Mouse (Mus musculus): ENCODE measurements at regions not wholly inside any gene's neighbourhood (a gene's known extent, or its start where the extent isn't known, plus 50 kb on each side); places are given as distances from the start of the nearest gene placed in this dataset.

DNA sequence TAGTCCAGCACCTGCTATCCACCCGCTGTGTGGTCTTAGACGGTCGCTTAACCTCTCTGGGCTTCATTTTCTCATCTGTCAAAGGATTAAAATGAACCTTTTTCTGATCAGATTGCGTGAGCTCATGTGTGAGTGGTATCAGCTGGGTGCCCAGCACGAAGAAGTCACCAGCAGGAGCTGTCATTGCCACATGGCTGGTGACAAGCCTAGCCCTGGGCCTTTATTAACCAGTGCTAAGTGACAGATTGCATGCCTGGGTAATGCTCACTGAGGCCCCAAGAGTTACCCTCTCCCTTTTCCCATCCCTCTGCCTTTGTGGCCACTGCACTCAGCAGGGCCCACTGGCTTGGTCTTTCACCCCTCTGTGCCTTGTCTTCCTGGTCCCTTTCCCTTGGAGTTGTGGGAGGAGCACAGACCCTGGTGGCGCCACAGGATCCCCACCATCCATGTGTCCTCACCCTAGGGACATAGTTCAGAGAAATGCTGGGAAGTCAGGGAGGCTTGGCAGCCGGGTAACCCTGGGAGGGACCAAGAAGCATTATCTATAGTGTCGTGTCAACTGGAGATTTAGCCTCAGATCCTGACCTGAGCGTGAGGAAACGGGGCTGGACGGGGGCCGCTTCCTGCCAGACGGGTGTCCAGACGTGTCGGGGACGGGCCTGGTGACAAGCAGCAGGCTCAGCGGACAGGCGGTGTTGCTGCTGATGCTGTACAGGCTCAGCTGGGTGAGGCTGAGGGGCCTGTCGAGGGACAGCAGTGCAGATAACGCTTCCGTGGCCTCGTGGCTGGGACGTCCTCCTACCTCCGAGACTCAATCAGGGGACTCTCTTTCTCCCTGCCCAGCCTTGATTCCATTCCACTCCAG is 132.6 kb upstream of the Gsc start:
- Histone ChIP-seq H3K9ac (no peak overlapping the region), H3K4me1 (0 out of 2 replicates have a peak, but pooled peaks cover 5% of the 10 kb centered on the region), H3K27ac (no peak overlapping the region), H3K9me3 (no peaks in the 10 kb centered on the region), H3K4me2 (replicated peaks) (no peak overlapping the region), H3K36me3 (no peaks in the 10 kb centered on the region), H3K4me3 (no peak overlapping the region), H3K27me3 (replicated peaks) (no peaks in the 10 kb centered on the region)
- 75% methylated on average over 24 of the region's 24 CpGs for WGBS
- ATAC-seq (ENCODE audit: low FRiP score, low read depth), result no peak

GRCm38 (mm10) chr12:104598056-104598455 is 124.9 kb upstream of the Gsc start:
- H3K27me3 ChIP-seq (replicated peaks), result no peaks in the 10 kb centered on the region
- 79% methylated on average over 2 of the region's 2 CpGs for WGBS
- H3K4me2 ChIP-seq (replicated peaks), result no peak overlapping the region
- no peak overlapping the region for H3K9ac ChIP-seq
- no peaks in the 10 kb centered on the region for H3K9me3 ChIP-seq
- no peak overlapping the region for H3K4me3 ChIP-seq
- no peak overlapping the region for H3K27ac ChIP-seq
- H3K4me1 ChIP-seq, result peaks cover 8% of the 10 kb centered on the region
- no peaks in the 10 kb centered on the region for H3K36me3 ChIP-seq
- ATAC-seq (ENCODE audit: low FRiP score, low read depth), result no peak

DNA sequence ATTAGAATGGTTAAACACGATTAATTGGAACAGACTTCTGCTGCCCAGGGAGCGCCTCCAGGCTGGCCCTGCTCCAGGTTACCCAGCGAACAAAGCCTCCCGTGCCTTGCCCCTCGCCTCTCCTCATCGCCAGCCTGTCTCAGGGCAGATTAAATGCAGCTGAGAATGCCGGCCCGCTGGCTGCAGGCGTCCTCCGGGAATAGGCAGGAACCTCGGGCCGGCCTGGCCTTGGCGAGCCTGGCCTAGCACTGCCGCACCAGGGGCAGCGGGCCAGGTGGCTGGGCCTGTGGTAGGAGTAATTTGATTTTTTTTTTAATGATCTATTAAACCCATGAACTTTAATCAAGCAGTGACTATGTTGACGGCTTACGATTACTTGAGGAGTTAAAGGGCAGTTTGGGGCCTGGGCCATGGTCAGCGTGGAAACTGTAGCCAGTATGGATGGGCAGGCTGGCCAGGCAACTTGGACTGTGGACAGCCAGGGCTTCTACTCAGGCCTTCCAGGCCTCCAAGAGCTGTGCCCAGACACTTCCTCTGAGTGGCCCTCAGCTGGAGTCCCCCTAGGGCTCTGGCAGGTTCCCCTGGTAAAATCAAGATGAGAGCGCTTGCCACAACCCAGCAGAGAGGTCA is 120.5 kb upstream of the Gsc start:
- no peaks in the 10 kb centered on the region for H3K9me3 ChIP-seq
- no peaks in the 10 kb centered on the region for H3K27me3 ChIP-seq (replicated peaks)
- H3K27ac ChIP-seq, result no peak overlapping the region; the same call in 1 of the 2 replicates
- peak; percentile 82 for ATAC-seq (ENCODE audit: low FRiP score, low read depth)
- peak overlapping the region; percentile 45 for H3K4me2 ChIP-seq (replicated peaks)
- H3K4me3 ChIP-seq, result no peak overlapping the region
- H3K36me3 ChIP-seq, result no peaks in the 10 kb centered on the region
- 28% methylated on average over 19 of the region's 19 CpGs for WGBS
- H3K9ac ChIP-seq, result no peak overlapping the region
- H3K4me1 ChIP-seq, result peaks cover 12% of the 10 kb centered on the region

DNA sequence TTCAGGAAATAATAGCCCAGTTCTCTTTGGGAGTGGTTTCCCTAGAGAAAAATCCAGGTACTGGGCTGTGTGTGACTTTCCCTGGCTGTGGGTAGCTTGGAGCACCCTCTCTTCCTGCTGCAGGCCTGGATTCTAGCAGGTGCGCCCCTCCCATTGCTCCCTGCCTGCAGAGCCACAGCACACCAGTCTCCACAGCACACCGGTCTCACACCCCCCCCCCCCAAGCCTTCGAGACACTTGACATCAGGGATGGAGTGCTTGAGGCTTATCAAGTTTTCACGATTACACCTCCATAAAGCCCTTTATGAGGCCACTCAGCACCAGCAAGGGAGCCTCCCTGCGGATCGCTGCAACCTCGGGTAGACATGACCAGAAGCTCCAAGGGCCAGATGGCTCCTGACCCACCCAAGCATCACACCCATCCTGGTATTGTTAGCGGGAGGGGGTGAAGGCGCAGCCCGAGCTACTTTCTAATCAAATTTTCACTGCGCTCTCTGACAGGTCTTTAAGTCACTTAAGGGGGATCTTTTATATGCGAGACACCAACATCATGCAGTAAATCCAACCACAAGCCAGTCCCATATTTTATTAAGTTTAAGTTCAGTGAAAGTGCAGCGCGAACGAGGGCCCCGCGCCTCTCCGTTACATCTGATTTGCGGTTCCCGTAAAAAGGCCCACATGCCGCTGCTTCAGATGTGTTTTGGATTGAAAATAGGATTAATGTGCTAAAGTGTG is 119.8 kb upstream of the Gsc start:
- 33% methylated on average over 21 of the region's 21 CpGs for WGBS

DNA sequence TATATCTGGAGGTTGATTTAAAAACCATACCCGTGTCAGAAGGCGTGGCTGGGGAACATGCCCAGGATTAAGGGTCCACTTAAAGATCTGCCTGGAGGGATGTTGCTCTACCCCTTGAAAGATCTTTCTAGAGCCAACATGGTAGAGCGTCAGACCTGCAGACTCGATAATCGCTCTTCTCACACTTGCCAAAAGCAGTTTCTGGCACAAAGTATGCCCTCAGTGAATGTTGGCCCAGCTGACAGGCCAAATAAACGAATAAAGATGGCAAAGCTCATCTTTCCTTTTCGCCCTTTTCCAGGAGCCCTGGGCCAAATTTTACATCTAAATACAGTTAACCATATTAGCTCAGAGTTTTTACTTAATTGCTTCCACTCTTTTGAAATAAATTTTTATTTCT is 118.4 kb upstream of the Gsc start:
- H3K27ac ChIP-seq, result no peak overlapping the region
- no peak overlapping the region for H3K4me2 ChIP-seq (replicated peaks)
- H3K9ac ChIP-seq, result no peak overlapping the region
- no peaks in the 10 kb centered on the region for H3K9me3 ChIP-seq
- H3K36me3 ChIP-seq, result no peaks in the 10 kb centered on the region
- 89% methylated on average over 7 of the region's 7 CpGs for WGBS
- H3K4me1 ChIP-seq, result peaks cover 12% of the 10 kb centered on the region
- no peak for ATAC-seq (ENCODE audit: low FRiP score, low read depth)
- no peaks in the 10 kb centered on the region for H3K27me3 ChIP-seq (replicated peaks)
- no peak overlapping the region for H3K4me3 ChIP-seq

More for the DNA sequence above, 119.8 kb upstream of the Gsc start:
- H3K9ac ChIP-seq, result no peak overlapping the region
- no peak overlapping the region for H3K4me3 ChIP-seq
- H3K4me1 ChIP-seq, result peaks cover 12% of the 10 kb centered on the region
- no peaks in the 10 kb centered on the region for H3K9me3 ChIP-seq
- H3K27me3 ChIP-seq (replicated peaks), result no peaks in the 10 kb centered on the region
- ATAC-seq (ENCODE audit: low FRiP score, low read depth), result peak; percentile 55
- no peak overlapping the region for H3K27ac ChIP-seq
- H3K36me3 ChIP-seq, result no peaks in the 10 kb centered on the region
- H3K4me2 ChIP-seq (replicated peaks), result peak overlapping the region; percentile 45

DNA sequence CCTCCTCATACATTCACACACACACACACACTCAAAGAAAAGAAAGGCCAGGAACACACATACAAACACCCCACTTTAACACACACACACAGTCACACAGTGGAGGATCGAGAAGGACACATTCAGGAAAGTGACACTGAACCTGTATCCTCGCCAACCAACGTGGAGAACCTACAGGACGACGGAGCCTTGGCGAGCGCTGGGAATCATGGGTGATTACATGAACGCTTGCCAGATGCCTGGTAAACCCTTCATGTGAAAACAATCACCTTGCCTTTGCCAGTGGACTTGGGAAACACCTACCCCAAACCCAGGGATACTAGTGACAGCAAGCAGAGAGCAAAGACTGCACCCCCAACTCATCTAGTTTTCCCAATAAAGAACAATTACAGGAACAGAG is 117.2 kb upstream of the Gsc start:
- Histone ChIP-seq H3K36me3 (no peaks in the 10 kb centered on the region), H3K4me1 (peaks cover 12% of the 10 kb centered on the region), H3K27me3 (replicated peaks) (no peaks in the 10 kb centered on the region), H3K4me2 (replicated peaks) (no peak overlapping the region), H3K9me3 (no peaks in the 10 kb centered on the region), H3K27ac (no peak overlapping the region), H3K4me3 (no peak overlapping the region), H3K9ac (no peak overlapping the region)
- no peak for ATAC-seq (ENCODE audit: low FRiP score, low read depth)
- WGBS, result 92% methylated on average over 8 of the region's 8 CpGs

- Histone ChIP-seq H3K27me3 (replicated peaks) (no peaks in the 10 kb centered on the region), H3K9me3 (no peaks in the 10 kb centered on the region), H3K27ac (no peak overlapping the region), H3K36me3 (no peaks in the 10 kb centered on the region), H3K4me1 (no peaks in the 10 kb centered on the region; the same call in 1 of the 2 replicates), H3K4me2 (replicated peaks) (no peak overlapping the region), H3K9ac (no peak overlapping the region), H3K4me3 (no peak overlapping the region)
- no peak for ATAC-seq (ENCODE audit: low FRiP score, low read depth)
- WGBS, result 67% methylated on average over 9 of the region's 9 CpGs
Observed at GRCm38 (mm10) chr12:104584408-104584807, 111.3 kb upstream of the Gsc start.

- H3K9me3 ChIP-seq, result no peaks in the 10 kb centered on the region
- no peak overlapping the region for H3K4me2 ChIP-seq (replicated peaks)
- no peak overlapping the region for H3K27ac ChIP-seq
- no peak for ATAC-seq (ENCODE audit: low FRiP score, low read depth)
- WGBS, result 71% methylated on average over 7 of the region's 7 CpGs
- no peak overlapping the region for H3K4me3 ChIP-seq
- no peaks in the 10 kb centered on the region for H3K27me3 ChIP-seq (replicated peaks)
- no peaks in the 10 kb centered on the region for H3K4me1 ChIP-seq
- no peaks in the 10 kb centered on the region for H3K36me3 ChIP-seq
- H3K9ac ChIP-seq, result no peak overlapping the region
Observed at GRCm38 (mm10) chr12:104580796-104581195, 107.7 kb upstream of the Gsc start.

DNA sequence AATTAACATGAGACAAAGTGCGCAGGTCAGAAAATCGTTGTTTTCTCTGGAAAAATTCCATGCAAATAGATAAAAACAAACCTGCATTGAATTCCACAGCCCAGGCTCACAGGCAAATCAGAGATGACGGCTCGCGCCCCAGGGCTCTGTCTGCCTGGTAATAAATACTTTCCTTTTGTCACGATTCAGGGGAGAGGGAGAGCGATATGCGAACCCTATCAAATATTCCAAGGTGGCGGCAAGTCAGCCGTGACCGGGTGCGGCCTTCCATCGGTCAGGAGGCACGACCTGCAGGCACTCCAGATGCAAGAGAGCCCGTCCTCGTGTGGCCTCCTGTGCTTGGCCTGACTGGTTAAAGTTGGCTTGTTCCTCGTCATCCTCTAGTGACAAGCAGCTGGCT is 94.5 kb upstream of the Gsc start:
- WGBS, result 72% methylated on average over 17 of the region's 17 CpGs
- Histone ChIP-seq H3K4me3 (no peak overlapping the region), H3K36me3 (no peaks in the 10 kb centered on the region), H3K27me3 (replicated peaks) (no peaks in the 10 kb centered on the region), H3K4me1 (no peaks in the 10 kb centered on the region), H3K4me2 (replicated peaks) (no peak overlapping the region), H3K9me3 (no peaks in the 10 kb centered on the region), H3K9ac (no peak overlapping the region), H3K27ac (no peak overlapping the region)
- no peak for ATAC-seq (ENCODE audit: low FRiP score, low read depth)

GRCm38 (mm10) chr12:104562961-104563360 is 89.8 kb upstream of the Gsc start:
- 81% methylated on average over 5 of the region's 5 CpGs for WGBS
- H3K9me3 ChIP-seq, result no peaks in the 10 kb centered on the region

GRCm38 (mm10) chr12:104560934-104561565 is 87.9 kb upstream of the Gsc start:
- no peaks in the 10 kb centered on the region for H3K27me3 ChIP-seq (replicated peaks)
- H3K36me3 ChIP-seq, result no peaks in the 10 kb centered on the region
- H3K27ac ChIP-seq, result no peak overlapping the region
- H3K4me2 ChIP-seq (replicated peaks), result no peak overlapping the region
- no peaks in the 10 kb centered on the region for H3K9me3 ChIP-seq
- H3K4me3 ChIP-seq, result no peak overlapping the region
- no peaks in the 10 kb centered on the region for H3K4me1 ChIP-seq
- 65% methylated on average over 14 of the region's 14 CpGs for WGBS
- ATAC-seq (ENCODE audit: low FRiP score, low read depth), result no peak
- no peak overlapping the region for H3K9ac ChIP-seq

More at GRCm38 (mm10) chr12:104562961-104563360, 89.8 kb upstream of the Gsc start:
- ATAC-seq (ENCODE audit: low FRiP score, low read depth), result no peak
- no peaks in the 10 kb centered on the region for H3K36me3 ChIP-seq
- no peak overlapping the region for H3K9ac ChIP-seq
- H3K4me3 ChIP-seq, result no peak overlapping the region
- H3K27me3 ChIP-seq (replicated peaks), result no peaks in the 10 kb centered on the region
- no peak overlapping the region for H3K27ac ChIP-seq
- no peak overlapping the region for H3K4me2 ChIP-seq (replicated peaks)
- H3K4me1 ChIP-seq, result no peaks in the 10 kb centered on the region

DNA sequence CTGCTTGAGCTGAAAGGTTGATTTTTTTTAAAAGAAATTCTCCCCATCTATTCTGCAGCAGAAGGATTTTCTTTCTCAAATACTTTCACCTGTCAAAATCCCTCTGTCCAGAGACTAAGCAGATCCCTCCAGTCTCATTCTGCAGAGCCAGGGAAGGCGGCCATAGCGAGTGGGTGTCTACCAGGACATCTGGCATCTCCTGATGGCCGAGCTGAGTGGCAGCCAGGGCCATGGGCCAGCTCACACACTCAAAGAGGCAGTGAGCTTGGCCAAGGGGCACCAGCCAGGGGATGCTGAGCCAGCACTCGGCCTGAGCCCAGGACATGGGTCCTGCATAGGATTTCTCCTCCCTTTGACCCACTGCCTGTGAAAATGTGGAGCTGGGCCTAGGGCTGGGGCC is 84.6 kb upstream of the Gsc start:
- Histone ChIP-seq H3K36me3 (no peaks in the 10 kb centered on the region), H3K4me1 (no peaks in the 10 kb centered on the region), H3K9me3 (no peaks in the 10 kb centered on the region), H3K9ac (no peak overlapping the region), H3K27me3 (replicated peaks) (no peaks in the 10 kb centered on the region), H3K27ac (no peak overlapping the region), H3K4me3 (no peak overlapping the region), H3K4me2 (replicated peaks) (no peak overlapping the region)
- 75% methylated on average over 4 of the region's 4 CpGs for WGBS
- ATAC-seq (ENCODE audit: low FRiP score, low read depth), result no peak

Measured in neural tube, embryonic 12.5 days (tissue).